Mouse (Mus musculus) midbrain, postnatal 0 days (tissue): ENCODE results near the gene Plpp7. TPM values are rescaled to one million over a fixed set of nuclear protein-coding genes. Genes with fewer than 3 reads are reported as not detected.

Experiments used
- ATAC-seq: fragments of 200-750 bp; cut with Nextera tagmentation; 2 replicates; pipeline ENCODE4 v1.8.0; 2017; ENCODE audit warnings: moderate number of reproducible peaks, mild to moderate bottlenecking, moderate TSS enrichment, moderate library complexity; ENCODE audit not compliant: low FRiP score
- DNase-seq: peaks from one replicate; pipeline ENCODE4 v3.0.0-alpha.2; 2015; ENCODE audit warnings: low spot score
- H3K27ac ChIP-seq: fragments of 300-500 bp; sonication (generic); 2 replicates; pipeline ENCODE4 v1.5.1; 2014; ENCODE audit warnings: low read depth, mild to moderate bottlenecking, low read length, mixed read lengths
- H3K27me3 ChIP-seq: fragments of 300-500 bp; sonication (generic); 2 replicates; pipeline ENCODE4 v1.6.1; 2014; ENCODE audit warnings: low read length, control low read depth, mixed read lengths; ENCODE audit not compliant: insufficient read depth
- H3K36me3 ChIP-seq: fragments of 300-500 bp; sonication (generic); 2 replicates; pipeline ENCODE4 v1.6.1; 2014; ENCODE audit warnings: low read length, control low read depth, mixed read lengths; ENCODE audit not compliant: insufficient read depth
- H3K4me1 ChIP-seq: fragments of 300-500 bp; sonication (generic); 2 replicates; pipeline ENCODE4 v1.6.1; 2014; ENCODE audit warnings: mild to moderate bottlenecking, control low read depth, antibody characterized with exemption, low read length, mixed read lengths; ENCODE audit not compliant: insufficient read depth
- H3K4me2 ChIP-seq: fragments of 300-500 bp; sonication (generic); 2 replicates; pipeline ENCODE4 v1.6.1; 2014; ENCODE audit warnings: low read depth, mild to moderate bottlenecking, low read length, mixed read lengths; ENCODE audit not compliant: poor library complexity, severe bottlenecking
- H3K4me3 ChIP-seq: fragments of 300-500 bp; sonication (generic); 2 replicates; pipeline ENCODE4 v1.5.1; 2014; ENCODE audit warnings: low read depth, mild to moderate bottlenecking, low read length, moderate library complexity
- H3K9ac ChIP-seq: fragments of 300-500 bp; sonication (generic); replicated peaks from 2 replicates; pipeline ENCODE4 v1.6.1; 2014; ENCODE audit warnings: mild to moderate bottlenecking, low read length, moderate library complexity, mixed read lengths; ENCODE audit not compliant: poor library complexity, severe bottlenecking
- H3K9me3 ChIP-seq: fragments of 300-500 bp; sonication (generic); 2 replicates; pipeline ENCODE4 v1.6.1; 2016; ENCODE audit warnings: low read length, control low read depth
- CTCF ChIP-seq: IDR thresholded peaks from 2 replicates; pipeline ENCODE4 v1.5.1; 2016; ENCODE audit warnings: antibody characterized with exemption, mild to moderate bottlenecking
- WGBS: fragments of 180-500 bp; shearing (Covaris S2); extraction: QIAGEN DNeasy Blood & Tissue Kit; methylation state at CpG from one replicate; pipeline ENCODE4 v1.1.7; 2014; 5-methylcytosine and 5-hydroxymethylcytosine counted together
- polyA plus RNA-seq: library from polyadenylated mRNA; unstranded; fragments of >200 nt; fragmentation: Nextera tagmentation; extraction: Ambion mirVana; gene quantifications from 2 replicates; pipeline ENCODE4 v1.2.1, GENCODE M21; 2015
- total RNA-seq: library from RNA; depleted of rRNA; stranded (reverse); fragments of >200 nt; gene quantifications from 2 replicates; pipeline ENCODE4 v1.2.3, GENCODE M21; 2014

Gene Plpp7
- total and polyA plus RNA-seq, 2 experiments from 2014 or later: 24.9 to 47.0 TPM

DNA sequence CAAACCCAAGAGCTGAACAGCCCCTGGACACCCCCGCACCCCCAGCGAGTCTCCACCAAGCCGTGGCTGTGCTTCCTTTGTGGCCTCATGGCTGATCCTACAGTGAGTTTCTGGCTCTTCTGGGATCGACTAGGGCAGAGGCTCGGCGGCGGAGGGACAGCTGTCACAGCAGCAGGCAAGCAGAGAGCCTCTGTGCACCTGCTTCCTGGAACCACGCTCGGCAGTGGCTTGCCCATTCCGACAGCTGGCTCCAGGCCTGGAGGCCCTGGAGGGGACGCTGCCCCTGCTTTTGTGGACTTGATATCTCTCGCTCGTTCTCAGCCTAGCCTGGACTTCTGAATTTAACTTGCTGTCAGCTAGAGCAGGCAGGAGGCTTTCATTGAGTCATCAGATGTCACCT is 30.4 kb upstream of the Plpp7 start:
- DNase-seq: peak; percentile 56
- no peak for ATAC-seq
- Histone ChIP-seq H3K27me3 (no peaks in the 10 kb centered on the region), H3K9me3 (no peaks in the 10 kb centered on the region), H3K27ac (no peak overlapping the region), H3K4me3 (no peak overlapping the region), H3K4me1 (no peaks in the 10 kb centered on the region), H3K9ac (no peak overlapping the region), H3K36me3 (no peaks in the 10 kb centered on the region), H3K4me2 (no peak overlapping the region)
- no peak for TF ChIP-seq CTCF
- 44% methylated on average over 13 of the region's 13 CpGs for WGBS

GRCm38 (mm10) chr2:32065371-32065791 is 29.9 kb upstream of the Plpp7 start:
- no peaks in the 10 kb centered on the region for H3K36me3 ChIP-seq
- no peaks in the 10 kb centered on the region for H3K4me1 ChIP-seq
- H3K4me3 ChIP-seq: no peak overlapping the region
- no peak for ATAC-seq
- no peak for DNase-seq
- H3K27me3 ChIP-seq: no peaks in the 10 kb centered on the region
- TF ChIP-seq CTCF: no peak
- H3K4me2 ChIP-seq: no peak overlapping the region
- WGBS: 82% methylated on average over 5 of the region's 5 CpGs
- no peaks in the 10 kb centered on the region for H3K9me3 ChIP-seq
- H3K27ac ChIP-seq: no peak overlapping the region
- H3K9ac ChIP-seq: no peak overlapping the region

DNA sequence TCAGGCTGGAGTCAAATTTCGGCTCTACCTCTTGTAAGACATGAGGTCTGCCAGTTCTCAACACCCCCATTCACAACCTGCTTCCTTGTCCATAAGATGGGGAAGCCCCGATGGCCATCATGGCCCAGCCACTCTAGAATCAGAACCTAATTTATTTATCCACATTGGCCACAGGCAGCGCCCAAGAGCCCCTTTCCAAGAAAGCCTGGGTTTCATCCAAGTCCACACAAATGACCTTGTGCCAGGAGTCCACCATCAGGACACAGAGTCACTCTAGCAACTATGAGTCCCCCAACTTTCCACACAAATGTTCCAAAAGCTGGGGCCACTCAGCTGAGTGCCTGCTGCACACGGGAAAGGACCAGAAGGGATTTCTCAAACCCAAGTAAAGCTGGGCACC is 29.3 kb upstream of the Plpp7 start:
- H3K9ac ChIP-seq: no peak overlapping the region
- no peaks in the 10 kb centered on the region for H3K36me3 ChIP-seq
- H3K4me1 ChIP-seq: no peaks in the 10 kb centered on the region
- no peak overlapping the region for H3K4me3 ChIP-seq
- no peaks in the 10 kb centered on the region for H3K27me3 ChIP-seq
- DNase-seq (peak; percentile 48), ATAC-seq (no peak)
- WGBS: 77% methylated on average over 4 of the region's 4 CpGs
- no peak overlapping the region for H3K27ac ChIP-seq
- H3K9me3 ChIP-seq: no peaks in the 10 kb centered on the region
- TF ChIP-seq CTCF: peak; percentile 34
- H3K4me2 ChIP-seq: no peak overlapping the region

DNA sequence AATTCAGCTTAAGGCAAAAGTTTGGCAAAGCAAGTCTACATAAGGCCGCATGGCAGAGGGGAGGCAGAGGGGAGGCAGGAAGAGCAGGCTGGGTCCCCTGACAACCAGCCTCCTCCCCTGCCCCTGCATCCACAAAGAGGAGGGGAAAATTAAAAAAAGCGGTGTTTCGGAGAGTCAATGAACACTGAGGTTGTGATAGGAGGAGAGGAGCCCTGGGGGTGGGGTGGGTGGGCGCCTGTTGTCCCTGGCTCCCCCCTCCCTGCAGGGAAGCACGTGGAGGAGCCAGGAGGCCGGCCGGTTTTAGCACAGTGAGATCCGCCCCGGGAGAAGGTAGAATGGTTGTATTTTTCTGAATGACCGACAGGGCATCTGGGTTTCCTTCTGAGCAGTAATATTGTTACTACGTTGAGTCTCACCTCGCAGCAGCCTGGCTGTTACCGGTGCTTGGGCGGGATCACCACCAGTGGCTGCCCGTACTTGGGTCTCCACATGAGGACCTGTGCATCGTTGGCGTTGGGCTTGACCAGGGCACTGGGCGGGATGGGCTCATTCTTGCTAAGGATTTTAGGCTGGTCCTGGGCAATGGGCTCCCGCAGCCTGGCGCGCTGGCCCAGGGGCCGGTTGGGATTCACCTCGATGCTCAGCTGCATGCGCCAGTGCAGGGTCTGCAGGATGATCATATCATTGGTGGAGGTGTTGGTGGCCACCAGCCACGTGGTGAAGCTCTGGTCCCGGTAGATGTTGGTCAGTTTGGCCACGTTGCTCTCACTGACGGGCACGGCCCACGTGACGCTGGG is 26.3 kb upstream of the Plpp7 start:
- no peak for ATAC-seq
- Histone ChIP-seq H3K4me2 (no peak overlapping the region), H3K4me1 (no peaks in the 10 kb centered on the region), H3K4me3 (no peak overlapping the region), H3K36me3 (no peaks in the 10 kb centered on the region), H3K27ac (no peak overlapping the region), H3K27me3 (no peaks in the 10 kb centered on the region), H3K9ac (no peak overlapping the region), H3K9me3 (no peaks in the 10 kb centered on the region)
- 57% methylated on average over 31 of the region's 31 CpGs for WGBS
- TF ChIP-seq CTCF: no peak
- DNase-seq: no peak

- Histone ChIP-seq H3K27me3 (no peaks in the 10 kb centered on the region), H3K4me3 (no peak overlapping the region), H3K36me3 (no peaks in the 10 kb centered on the region), H3K9me3 (no peaks in the 10 kb centered on the region), H3K4me2 (no peak overlapping the region), H3K4me1 (no peaks in the 10 kb centered on the region), H3K27ac (no peak overlapping the region), H3K9ac (no peak overlapping the region)
- DNase-seq (no peak), ATAC-seq (no peak)
- TF ChIP-seq CTCF: no peak
- WGBS: 96% methylated on average over 10 of the region's 10 CpGs
These were observed 24.6 kb upstream of the Plpp7 start for GRCm38 (mm10) chr2:32070747-32071146.

DNA sequence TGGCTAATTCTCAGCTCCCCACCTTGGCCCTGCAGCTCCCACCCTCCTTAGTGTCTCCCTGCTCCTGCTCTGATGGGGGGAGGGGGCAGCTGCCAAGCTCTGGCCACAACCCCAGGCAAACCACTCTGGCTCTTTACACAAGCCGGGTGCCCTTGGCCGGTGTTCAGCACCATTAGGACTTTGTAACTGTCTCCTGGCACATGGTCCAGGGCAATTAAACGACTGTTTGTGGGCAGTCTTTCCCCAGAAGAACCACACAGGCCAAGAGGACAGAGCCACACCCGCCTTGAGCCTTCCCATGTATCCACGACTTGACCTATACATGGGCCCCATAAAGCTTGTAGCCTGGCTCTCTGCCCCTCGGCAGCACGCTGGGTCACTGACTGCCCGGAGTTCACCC is 20.9 kb upstream of the Plpp7 start:
- Histone ChIP-seq H3K27me3 (no peaks in the 10 kb centered on the region), H3K4me3 (no peak overlapping the region), H3K4me2 (no peak overlapping the region), H3K9ac (no peak overlapping the region), H3K36me3 (no peaks in the 10 kb centered on the region), H3K4me1 (no peaks in the 10 kb centered on the region), H3K9me3 (no peaks in the 10 kb centered on the region), H3K27ac (no peak overlapping the region)
- ATAC-seq: no peak
- no peak for TF ChIP-seq CTCF
- DNase-seq: peak; percentile 53
- 76% methylated on average over 8 of the region's 8 CpGs for WGBS
